Mouse (Mus musculus) neural tube, embryonic 10.5 days (tissue): ENCODE results near the gene Styx.
A peak's percentile ranks its signal among the peaks of the same experiment; 100 is the strongest.
"Not testable (repeated sequence)": the region's sequence is repeated elsewhere in the genome, so short reads cannot be mapped to it uniquely, and the experiment has no call there.

ENCODE experiments used
- DNase-seq: peaks from one replicate; pipeline ENCODE4 v3.0.0-alpha.2; 2017; ENCODE audit warnings: low spot score; ENCODE audit errors: extremely low spot score

Gene Styx

DNA sequence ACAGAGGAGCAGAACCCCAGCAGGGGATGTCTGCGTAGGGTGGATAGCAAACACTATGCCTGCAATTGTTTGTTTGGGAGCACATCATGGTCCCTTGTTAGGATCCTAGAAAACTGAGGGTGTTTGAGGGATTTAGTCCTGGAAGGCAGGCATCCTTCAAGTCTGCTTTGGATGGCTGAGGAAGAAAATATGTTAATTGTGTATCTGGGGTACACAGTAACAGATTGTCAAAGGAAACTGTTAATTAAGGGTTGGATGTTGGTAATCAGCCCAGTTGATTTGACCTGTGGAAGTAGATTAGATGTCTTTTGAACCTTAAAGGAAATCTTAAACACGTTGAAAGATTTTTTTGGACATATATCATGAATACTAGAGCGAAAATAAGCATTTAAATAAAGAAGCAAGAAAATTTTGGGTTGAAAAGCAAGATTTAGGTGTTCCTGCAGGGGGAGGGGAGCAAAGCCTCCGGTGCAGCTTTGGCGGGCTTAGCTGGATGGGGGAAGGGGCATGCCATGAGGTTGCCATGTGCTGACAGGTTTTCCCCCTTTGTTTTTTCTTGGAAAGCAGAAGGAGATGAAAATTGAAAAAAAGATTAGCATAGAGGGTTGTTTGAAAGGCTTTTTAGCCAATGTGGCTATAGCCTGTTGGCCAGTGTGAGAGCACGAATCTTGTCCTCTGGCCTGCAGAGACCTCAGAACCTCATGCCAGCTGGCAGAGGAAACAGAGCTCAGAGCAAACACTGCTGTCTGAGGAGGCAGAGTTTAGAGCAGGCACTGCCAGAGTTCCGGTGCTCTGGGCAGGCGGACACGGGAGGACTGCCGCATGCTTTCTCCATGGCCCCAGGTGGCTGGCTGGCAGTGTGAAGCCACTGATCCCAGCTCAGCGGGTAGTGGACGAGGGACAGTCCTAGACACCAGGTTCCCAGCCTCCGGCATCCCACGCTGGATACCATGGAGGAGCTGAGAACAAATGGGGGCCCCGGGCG lies 13.6 kb downstream of the Styx start:
- no peak for DNase-seq

DNA sequence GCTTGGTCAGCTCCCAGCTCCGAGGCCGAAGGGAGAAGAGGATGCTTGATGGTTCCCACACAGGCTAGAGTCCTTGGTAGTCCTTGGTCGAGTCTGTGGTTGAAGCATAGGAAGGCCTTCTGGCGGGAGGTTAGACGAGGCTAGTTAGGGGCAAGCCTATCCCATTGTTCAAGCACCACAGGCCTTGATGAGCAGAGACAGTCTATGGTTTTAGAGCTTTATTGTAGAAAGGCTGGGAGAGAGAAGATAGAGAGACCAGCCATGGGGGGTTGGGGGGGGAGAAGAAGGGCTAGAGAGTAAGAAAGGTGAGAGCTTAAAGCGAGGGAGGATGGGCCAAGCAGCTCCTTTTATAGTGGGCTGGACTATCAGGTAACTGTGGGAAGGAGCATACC lies 14.3 kb downstream of the Styx start:
- DNase-seq: no peak

DNA sequence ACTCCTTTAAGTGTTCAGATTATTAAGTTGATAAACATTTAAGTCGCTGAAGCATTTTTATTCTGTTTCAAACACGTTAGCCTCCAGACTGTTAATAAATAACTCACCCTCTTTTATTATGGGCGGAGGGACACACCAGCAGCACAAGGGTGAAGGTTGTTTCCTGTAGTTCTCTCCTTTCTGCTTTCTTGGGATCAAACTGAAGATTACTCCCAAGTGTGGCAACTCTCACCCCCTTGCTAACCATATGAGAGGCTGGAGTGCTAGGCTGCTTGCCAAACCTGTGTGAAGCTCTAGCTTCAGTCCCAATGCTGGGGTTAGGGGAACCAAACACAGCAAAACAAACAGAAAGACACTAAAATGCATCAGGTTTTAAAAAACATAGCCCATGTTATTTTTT lies 27.9 kb downstream of the Styx start:
- no peak for DNase-seq

GRCm38 (mm10) chr14:45380756-45381155 lies 29.9 kb downstream of the Styx start:
- DNase-seq: no peak

DNA sequence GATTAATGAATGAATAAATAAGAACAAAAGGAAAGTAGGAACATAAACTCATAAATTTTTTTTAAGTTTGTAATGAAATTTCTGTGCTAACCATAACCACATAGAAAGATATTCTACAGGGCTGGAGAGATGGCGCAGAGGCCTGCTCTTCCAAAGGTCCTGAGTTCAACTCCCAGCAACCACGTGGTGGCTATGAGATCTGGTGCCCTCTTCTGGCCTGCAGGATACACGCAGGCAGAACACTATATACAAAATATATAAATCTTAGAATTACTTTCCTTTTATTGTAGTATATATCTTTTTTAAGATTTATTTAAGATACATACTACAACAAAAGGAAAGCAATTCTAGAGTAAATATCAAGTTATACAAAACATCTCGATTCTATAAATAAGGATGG lies 32.0 kb downstream of the Styx start:
- no peak for DNase-seq

DNA sequence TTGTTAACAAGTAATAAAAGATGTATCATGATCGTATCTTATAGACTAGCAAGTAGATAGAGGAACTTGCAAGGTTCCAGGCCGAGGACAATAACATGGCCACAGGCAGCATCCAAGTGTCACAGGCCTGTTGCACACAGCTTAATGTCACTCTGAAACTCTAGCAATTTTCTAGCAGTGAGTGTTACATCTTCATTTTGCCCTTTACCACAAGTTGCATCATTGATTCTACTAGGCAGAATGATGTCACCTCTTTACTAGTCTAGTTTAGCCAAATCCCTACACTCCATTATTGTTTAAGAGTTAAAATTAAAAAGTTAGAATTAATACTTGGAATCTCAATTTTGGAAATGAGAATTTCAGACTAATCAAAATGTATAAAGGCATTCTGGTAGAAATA lies 34.7 kb downstream of the Styx start:
- DNase-seq: no peak

DNA sequence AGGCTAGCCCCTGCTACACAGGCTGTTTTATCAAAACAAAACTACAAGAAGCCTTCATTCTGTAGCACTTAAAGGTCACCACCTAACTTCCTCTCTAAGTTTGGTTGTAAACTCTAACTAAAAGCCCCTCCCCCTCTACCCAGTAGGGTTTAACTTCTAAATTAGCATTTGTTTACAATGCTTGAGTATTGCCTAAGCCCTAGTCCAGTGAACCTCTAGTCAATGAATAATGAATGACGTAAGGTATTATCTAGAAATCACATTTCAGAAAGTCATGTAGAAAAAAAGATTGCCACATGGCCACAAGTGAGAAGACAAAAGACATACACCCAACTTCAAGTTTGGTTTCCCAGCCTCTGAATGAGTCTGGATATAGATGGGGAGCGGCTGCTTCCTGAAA lies 36.6 kb downstream of the Styx start:
- no peak for DNase-seq

DNA sequence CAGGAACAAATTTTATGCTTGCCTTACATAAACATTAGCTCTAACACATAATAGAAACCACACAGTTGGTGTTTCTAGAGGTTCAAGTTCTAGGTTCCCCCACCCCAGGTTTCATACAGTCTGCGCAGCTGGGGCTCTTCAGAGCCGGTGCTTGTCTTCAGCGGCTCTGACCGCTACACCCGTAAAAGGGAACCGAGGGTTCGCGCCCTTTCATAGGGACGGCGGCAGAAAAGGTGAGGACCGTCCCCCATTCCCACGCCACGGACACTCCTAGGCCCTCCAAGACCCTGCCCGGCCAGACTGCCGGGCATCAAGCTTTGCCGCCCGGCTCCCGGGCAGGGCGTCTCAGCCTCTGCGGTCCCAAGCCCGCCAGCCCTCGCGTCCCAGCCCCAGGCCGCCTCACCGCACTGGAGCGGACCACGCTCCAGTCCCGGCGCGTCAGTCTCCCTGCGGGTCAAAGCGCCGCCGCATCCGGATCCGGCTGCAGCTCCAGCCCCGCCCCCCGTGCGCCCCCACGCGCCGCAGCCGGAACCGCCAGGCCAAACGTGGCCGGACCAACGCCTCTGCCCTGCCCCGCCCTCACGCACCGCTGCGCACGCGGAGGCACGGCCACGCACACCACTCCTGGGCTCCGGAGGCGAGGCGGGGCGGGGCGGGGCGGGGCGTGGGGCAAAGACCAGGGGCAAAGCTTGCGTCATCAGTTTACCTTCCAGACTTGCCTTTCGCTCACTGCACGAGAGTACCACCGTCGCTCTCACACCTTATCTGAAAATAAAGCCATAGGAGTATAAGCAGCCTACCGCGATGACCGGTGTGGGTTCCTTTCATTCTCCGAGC lies 37.7 kb downstream of the Styx start:
- DNase-seq: peak; percentile 86

DNA sequence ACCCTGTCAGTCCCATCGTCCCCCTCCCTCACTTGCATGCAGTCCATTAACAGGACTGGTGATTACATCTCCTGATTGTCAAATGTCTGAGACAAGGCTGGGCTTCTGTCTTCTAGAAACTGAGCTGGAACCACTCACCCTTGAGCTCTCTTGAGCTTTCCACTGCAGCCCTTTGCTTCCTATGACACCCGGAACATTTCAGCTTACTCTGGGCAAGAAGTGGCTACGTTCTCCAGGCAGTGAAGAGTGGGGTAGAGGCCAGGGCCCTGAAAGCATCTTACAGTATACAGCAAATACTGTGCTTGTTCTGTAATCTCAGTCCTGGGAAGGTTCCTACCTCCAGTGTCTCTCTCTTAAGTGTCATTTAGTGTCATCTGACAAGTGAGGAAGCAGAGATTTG lies 38.3 kb downstream of the Styx start:
- DNase-seq: no peak

DNA sequence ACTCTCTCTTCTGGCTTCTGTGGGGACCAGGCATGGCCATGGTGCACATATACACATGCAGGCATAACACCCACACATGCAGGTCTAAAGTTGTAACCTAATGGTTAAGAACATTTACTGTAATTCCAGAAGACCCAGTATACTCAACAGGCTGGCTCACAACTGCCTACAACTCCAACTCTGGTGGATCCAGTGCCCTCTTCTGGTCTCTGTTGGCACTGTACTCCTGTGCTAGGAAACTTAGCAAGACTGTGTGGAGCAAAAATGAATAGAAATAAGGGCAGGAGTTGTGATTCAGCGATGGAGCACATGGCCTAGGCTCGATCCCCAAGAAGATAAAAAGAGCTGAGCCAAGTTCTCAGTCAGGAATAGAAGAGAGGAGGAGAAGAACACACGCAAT lies 48.9 kb downstream of the Styx start:
- DNase-seq: no peak

- no peak for DNase-seq
Measured at GRCm38 (mm10) chr14:45403651-45404050, 52.8 kb downstream of the Styx start.

DNA sequence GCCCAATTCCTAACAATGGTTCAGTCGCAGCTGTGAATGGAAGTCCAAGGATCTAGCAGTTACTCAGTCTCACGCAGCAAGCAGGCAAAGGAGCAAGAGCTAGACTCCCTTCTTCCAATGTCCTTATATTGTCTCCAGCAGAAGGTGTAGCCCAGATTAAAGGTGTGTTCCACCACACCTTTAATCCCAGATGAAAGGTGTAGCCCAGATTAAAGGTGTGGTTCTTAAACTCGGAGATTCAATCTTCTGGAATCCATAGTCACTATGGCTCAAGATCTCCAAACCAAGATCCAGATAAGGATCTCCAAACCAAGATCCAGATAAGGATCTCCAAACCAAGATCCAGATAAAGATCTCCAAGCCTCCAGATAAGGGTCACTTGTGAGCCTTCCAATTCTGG lies 53.9 kb downstream of the Styx start, which contains the start of gene Gnpnat1:
Gene Gnpnat1 (minus strand): TSS at position 101 of the 400 bp plus-strand sequence.
- not testable (repeated sequence) for DNase-seq

GRCm38 (mm10) chr14:45416265-45416664 lies 65.4 kb downstream of the Styx start:
- DNase-seq: no peak

DNA sequence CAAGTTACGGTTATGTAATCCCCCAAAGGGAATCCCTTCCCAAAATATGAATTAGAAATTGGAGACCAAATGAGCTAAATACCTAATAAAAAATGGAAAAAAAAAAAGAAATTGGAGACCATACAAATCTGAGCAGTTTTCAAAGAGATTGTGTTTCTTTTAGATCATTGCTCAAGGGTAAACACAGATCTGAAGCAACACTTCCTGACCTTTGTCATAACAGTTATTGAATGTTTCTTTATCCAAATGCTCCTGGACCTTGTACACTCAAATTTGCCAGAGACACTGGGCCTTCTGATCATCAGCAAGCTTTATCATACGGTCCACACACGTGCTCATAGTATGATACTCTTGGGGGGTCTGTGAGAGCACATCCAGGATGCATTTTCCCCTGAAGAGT lies 67.7 kb downstream of the Styx start:
- DNase-seq: no peak

DNA sequence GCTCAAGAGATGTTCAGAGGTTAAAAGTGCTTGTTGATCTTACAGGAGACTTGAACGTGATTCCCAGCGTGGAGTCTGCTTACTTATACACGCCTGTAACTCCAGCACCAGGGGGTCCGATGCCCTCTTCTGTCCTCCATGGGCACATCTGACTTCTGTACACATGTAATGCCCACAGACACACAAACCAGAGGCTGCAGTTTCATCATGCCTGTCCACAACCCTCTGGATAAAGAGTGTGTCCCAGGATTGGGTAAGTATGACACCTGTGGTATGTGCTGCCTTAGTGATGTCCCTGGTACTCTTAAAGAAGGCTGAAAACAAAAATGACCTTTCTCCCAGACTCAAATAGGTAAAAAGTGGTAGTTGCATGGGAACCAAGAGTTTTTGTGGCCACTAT lies 68.4 kb downstream of the Styx start:
- DNase-seq: no peak

DNA sequence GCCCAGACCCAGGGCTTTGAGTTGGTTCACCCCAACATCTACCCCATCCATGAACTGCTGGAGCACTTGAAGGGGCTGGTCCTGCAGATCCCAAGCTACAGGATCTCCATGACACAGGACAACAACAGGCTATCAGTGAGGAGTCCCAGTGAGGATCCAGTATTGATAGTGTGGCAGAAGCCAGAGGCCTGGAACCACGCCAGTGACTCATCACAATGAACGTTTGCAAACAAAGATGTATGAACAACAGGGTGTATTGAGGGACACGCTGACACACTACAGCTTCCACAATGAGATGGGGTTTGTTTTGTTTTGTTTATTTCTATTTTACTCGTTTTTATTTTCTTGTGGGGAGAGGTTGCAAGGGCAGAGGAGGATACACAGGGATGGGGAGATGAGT lies 71.5 kb downstream of the Styx start:
- DNase-seq: no peak

- no peak for DNase-seq
Measured at GRCm38 (mm10) chr14:45423220-45423619, 72.3 kb downstream of the Styx start.

DNA sequence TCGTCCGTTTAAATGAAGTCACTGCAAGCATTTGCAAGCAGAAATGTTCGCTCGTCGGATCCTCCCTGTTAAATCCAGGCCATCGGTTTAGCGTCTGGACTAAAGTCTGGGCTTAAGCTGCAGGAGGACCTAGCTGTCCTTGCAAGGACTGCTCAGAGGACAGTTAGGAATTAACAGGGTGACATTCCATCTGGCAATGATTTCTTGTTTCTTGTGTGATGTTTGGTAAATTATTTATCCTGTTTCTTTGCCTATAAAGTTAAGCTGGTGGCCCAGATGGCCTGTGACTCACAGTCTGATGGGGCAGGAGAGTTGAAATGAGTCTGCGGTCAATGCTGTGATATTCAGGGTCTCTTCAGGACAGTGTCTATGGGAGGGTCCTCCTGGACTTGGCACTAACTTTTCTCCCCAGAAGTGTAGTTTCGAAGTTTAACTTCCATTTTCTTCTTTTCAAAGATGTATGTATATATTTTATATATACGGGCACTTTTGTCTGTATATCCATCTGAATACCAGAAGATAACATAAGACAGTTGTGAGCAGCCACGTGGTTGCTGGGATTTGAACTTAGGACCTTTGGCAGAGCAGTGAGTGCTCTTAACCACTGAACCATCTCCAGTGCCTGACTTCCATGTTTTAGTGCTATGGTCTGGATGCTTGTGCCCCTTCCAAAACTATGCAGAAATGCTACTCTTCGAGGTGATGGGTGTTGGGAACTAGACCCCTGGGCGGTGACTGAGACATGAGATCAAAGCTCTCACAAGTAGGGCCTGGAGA lies 79.4 kb downstream of the Styx start:
- DNase-seq: no peak

GRCm38 (mm10) chr14:45432003-45432402 lies 81.1 kb downstream of the Styx start:
- DNase-seq: no peak

- DNase-seq: no peak
Measured at GRCm38 (mm10) chr14:45434220-45434619, 83.3 kb downstream of the Styx start.

DNA sequence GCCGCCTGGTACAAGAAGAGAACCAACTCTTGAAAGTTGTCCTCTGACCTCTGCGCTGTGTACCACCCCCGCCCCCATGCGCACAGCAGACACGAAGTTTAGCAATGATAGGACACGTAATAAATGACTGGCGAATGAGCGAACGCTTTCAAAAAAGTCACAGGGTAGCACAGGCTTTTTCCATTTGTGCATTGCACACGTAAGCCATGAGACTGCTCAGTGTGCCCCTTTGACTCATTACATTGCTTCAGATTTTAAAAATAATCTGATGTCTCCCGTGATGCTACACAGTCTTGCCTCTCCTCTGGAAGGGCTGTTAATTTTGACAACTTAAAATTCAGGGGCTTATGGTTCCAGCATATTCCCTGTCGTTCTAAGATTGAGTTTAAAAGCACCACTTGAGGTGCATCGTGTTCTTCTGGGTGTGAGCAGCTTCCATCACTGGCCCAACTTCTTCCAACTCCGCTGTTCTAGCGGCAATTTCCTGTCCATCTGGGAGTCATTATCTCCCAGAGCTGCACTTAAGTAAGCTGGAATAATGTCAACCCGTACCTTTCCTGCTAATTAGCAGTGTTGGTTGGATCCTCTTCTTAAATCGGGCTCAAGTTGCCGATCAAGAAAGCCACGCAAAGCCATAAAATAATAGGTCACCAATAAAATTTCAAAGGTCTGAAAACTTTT lies 87.5 kb downstream of the Styx start:
- DNase-seq: no peak
